Mouse (Mus musculus) limb, embryonic 12.5 days (tissue): Measurements from ENCODE around the gene Olfr1388. TPM values are rescaled to one million over a fixed set of nuclear protein-coding genes. Genes with fewer than 3 reads are reported as not detected.
"Not testable (repeated sequence)": the region's sequence is repeated elsewhere in the genome, so short reads cannot be mapped to it uniquely, and the experiment has no call there.

Source experiments
- ATAC-seq: fragments of 200-750 bp; cut with Nextera tagmentation; 2 replicates; pipeline ENCODE4 v1.8.0; 2017; ENCODE audit warnings: low read depth, moderate TSS enrichment; ENCODE audit not compliant: insufficient number of reproducible peaks, insufficient read depth, low FRiP score, low TSS enrichment
- H3K27ac ChIP-seq: fragments of 300-500 bp; sonication (generic); 2 replicates; pipeline ENCODE4 v1.5.1; 2016; ENCODE audit warnings: mild to moderate bottlenecking, moderate library complexity
- H3K27me3 ChIP-seq: fragments of 300-500 bp; sonication (generic); 2 replicates; pipeline ENCODE4 v1.6.1; 2016; ENCODE audit warnings: mild to moderate bottlenecking, moderate library complexity
- H3K36me3 ChIP-seq: fragments of 300-500 bp; sonication (generic); 2 replicates; pipeline ENCODE4 v1.6.1; 2016; ENCODE audit warnings: mild to moderate bottlenecking, moderate library complexity
- H3K4me1 ChIP-seq: fragments of 300-500 bp; sonication (generic); replicated peaks from 2 replicates; pipeline ENCODE4 v1.6.1; 2016
- H3K4me2 ChIP-seq: fragments of 300-500 bp; sonication (generic); 2 replicates; pipeline ENCODE4 v1.6.1; 2016; ENCODE audit warnings: mild to moderate bottlenecking, moderate library complexity
- H3K4me3 ChIP-seq: fragments of 300-500 bp; sonication (generic); replicated peaks from 2 replicates; pipeline ENCODE4 v1.5.1; 2016; ENCODE audit warnings: mild to moderate bottlenecking
- H3K9ac ChIP-seq: fragments of 300-500 bp; sonication (generic); replicated peaks from 2 replicates; pipeline ENCODE4 v1.6.1; 2016; ENCODE audit warnings: mild to moderate bottlenecking, moderate library complexity
- H3K9me3 ChIP-seq: fragments of 300-500 bp; sonication (generic); 2 replicates; pipeline ENCODE4 v1.6.1; 2016; ENCODE audit warnings: mild to moderate bottlenecking, moderate library complexity
- WGBS: fragments of 180-500 bp; shearing (Covaris S2); methylation state at CpG from one replicate; pipeline ENCODE4 v1.1.7; 2016; 5-methylcytosine and 5-hydroxymethylcytosine counted together
- polyA plus RNA-seq: library from polyadenylated mRNA; unstranded; fragments of >200 nt; fragmentation: Nextera tagmentation; extraction: Ambion mirVana; gene quantifications from 2 replicates; pipeline ENCODE4 v1.2.1, GENCODE M21; 2016

Gene Olfr1388
- 0.11 and 0.13 TPM in 2 replicates for polyA plus RNA-seq

- ATAC-seq: no peak
- H3K9ac ChIP-seq: no peak within 1 kb of the TSS
- WGBS: 80% methylated on average over 3 of the region's 3 CpGs
- no peak within 1 kb of the TSS for H3K27ac ChIP-seq
- H3K36me3 ChIP-seq: no peaks in the 10 kb centered on the region
- H3K4me3 ChIP-seq: no peak within 1 kb of the TSS
- H3K4me2 ChIP-seq: no peak within 1 kb of the TSS
- no peaks in the 10 kb centered on the region for H3K4me1 ChIP-seq
- no peaks in the 10 kb centered on the region for H3K9me3 ChIP-seq
- no peaks in the 10 kb centered on the region for H3K27me3 ChIP-seq
Observed at GRCm38 (mm10) chr11:49436411-49436810, at the start of gene Olfr1388. Olfr1388 (plus strand) TSS chr11:49436624.

- H3K9ac ChIP-seq, H3K27me3 ChIP-seq, H3K4me2 ChIP-seq, H3K9me3 ChIP-seq, ATAC-seq, H3K4me3 ChIP-seq, H3K4me1 ChIP-seq, H3K27ac ChIP-seq, H3K36me3 ChIP-seq: not testable (repeated sequence)
- 79% methylated on average over 1 of the region's 1 CpGs for WGBS
Observed at GRCm38 (mm10) chr11:49392707-49393106, 43.7 kb upstream of the Olfr1388 start.

GRCm38 (mm10) chr11:49406784-49407183 lies 29.6 kb upstream of the Olfr1388 start:
- Histone ChIP-seq H3K9ac (no peak overlapping the region), H3K36me3 (no peaks in the 10 kb centered on the region), H3K4me2 (no peak overlapping the region), H3K27me3 (no peaks in the 10 kb centered on the region), H3K9me3 (no peaks in the 10 kb centered on the region), H3K4me3 (no peak overlapping the region), H3K27ac (no peak overlapping the region), H3K4me1 (no peaks in the 10 kb centered on the region)
- no peak for ATAC-seq
- WGBS: 82% methylated on average over 3 of the region's 3 CpGs

GRCm38 (mm10) chr11:49410540-49410939 lies 25.9 kb upstream of the Olfr1388 start:
- Histone ChIP-seq H3K27me3 (no peaks in the 10 kb centered on the region), H3K36me3 (no peaks in the 10 kb centered on the region), H3K4me3 (no peak overlapping the region), H3K4me1 (no peaks in the 10 kb centered on the region), H3K4me2 (no peak overlapping the region), H3K9me3 (no peaks in the 10 kb centered on the region), H3K27ac (no peak overlapping the region), H3K9ac (no peak overlapping the region)
- 26% methylated on average over 1 of the region's 1 CpGs for WGBS
- no peak for ATAC-seq

GRCm38 (mm10) chr11:49422767-49423166 lies 13.7 kb upstream of the Olfr1388 start, which contains the start of gene Olfr1389:
Olfr1389 (plus strand) TSS chr11:49423067.
- H3K27me3 ChIP-seq: no peaks in the 10 kb centered on the region
- H3K4me1 ChIP-seq: no peaks in the 10 kb centered on the region
- no peak within 1 kb of the TSS for H3K27ac ChIP-seq
- no peak within 1 kb of the TSS for H3K4me2 ChIP-seq
- no peak for ATAC-seq
- no peaks in the 10 kb centered on the region for H3K9me3 ChIP-seq
- H3K36me3 ChIP-seq: no peaks in the 10 kb centered on the region
- no peak within 1 kb of the TSS for H3K4me3 ChIP-seq
- H3K9ac ChIP-seq: no peak within 1 kb of the TSS
- 89% methylated on average over 2 of the region's 2 CpGs for WGBS

GRCm38 (mm10) chr11:49425257-49425927 lies 11.0 kb upstream of the Olfr1388 start:
- H3K36me3 ChIP-seq: no peaks in the 10 kb centered on the region
- no peak overlapping the region for H3K27ac ChIP-seq
- no peak overlapping the region for H3K4me2 ChIP-seq
- H3K4me1 ChIP-seq: no peaks in the 10 kb centered on the region
- H3K4me3 ChIP-seq: no peak overlapping the region
- no peaks in the 10 kb centered on the region for H3K27me3 ChIP-seq
- ATAC-seq: no peak
- 95% methylated on average over 1 of the region's 1 CpGs for WGBS
- H3K9ac ChIP-seq: no peak overlapping the region
- H3K9me3 ChIP-seq: no peaks in the 10 kb centered on the region

- Histone ChIP-seq H3K9ac (no peak overlapping the region), H3K27ac (no peak overlapping the region), H3K4me1 (no peaks in the 10 kb centered on the region), H3K4me2 (no peak overlapping the region), H3K4me3 (no peak overlapping the region), H3K36me3 (no peaks in the 10 kb centered on the region), H3K9me3 (no peaks in the 10 kb centered on the region), H3K27me3 (no peaks in the 10 kb centered on the region)
- no peak for ATAC-seq
- 91% methylated on average over 2 of the region's 2 CpGs for WGBS
Observed at GRCm38 (mm10) chr11:49429641-49430040, 6.8 kb upstream of the Olfr1388 start.

GRCm38 (mm10) chr11:49455043-49455442 lies 18.6 kb downstream of the Olfr1388 start, which contains the start of gene Olfr1387:
Olfr1387 (plus strand) TSS chr11:49455343.
- H3K4me3 ChIP-seq: no peak within 1 kb of the TSS
- H3K27ac ChIP-seq: no peak within 1 kb of the TSS
- ATAC-seq: no peak
- no peaks in the 10 kb centered on the region for H3K4me1 ChIP-seq
- H3K9ac ChIP-seq: no peak within 1 kb of the TSS
- H3K9me3 ChIP-seq: no peaks in the 10 kb centered on the region
- no peak within 1 kb of the TSS for H3K4me2 ChIP-seq
- no peaks in the 10 kb centered on the region for H3K36me3 ChIP-seq
- 73% methylated on average over 1 of the region's 1 CpGs for WGBS
- H3K27me3 ChIP-seq: no peaks in the 10 kb centered on the region

- not testable (repeated sequence) for H3K27me3 ChIP-seq, H3K36me3 ChIP-seq, H3K9ac ChIP-seq, H3K4me2 ChIP-seq, ATAC-seq, H3K4me1 ChIP-seq, H3K27ac ChIP-seq, H3K9me3 ChIP-seq, H3K4me3 ChIP-seq
- WGBS: 85% methylated on average over 3 of the region's 3 CpGs
Observed at GRCm38 (mm10) chr11:49464746-49465145, 28.3 kb downstream of the Olfr1388 start, which contains the start of gene Olfr1386. Olfr1386 (plus strand) TSS chr11:49465046.

- H3K9ac ChIP-seq: no peak overlapping the region
- no peak overlapping the region for H3K4me3 ChIP-seq
- no peaks in the 10 kb centered on the region for H3K36me3 ChIP-seq
- H3K4me2 ChIP-seq: no peak overlapping the region
- no peaks in the 10 kb centered on the region for H3K27me3 ChIP-seq
- 30% methylated on average over 4 of the region's 4 CpGs for WGBS
- H3K9me3 ChIP-seq: no peaks in the 10 kb centered on the region
- no peak overlapping the region for H3K27ac ChIP-seq
- no peak for ATAC-seq
- H3K4me1 ChIP-seq: no peaks in the 10 kb centered on the region
Observed at GRCm38 (mm10) chr11:49485973-49486372, 49.5 kb downstream of the Olfr1388 start.

GRCm38 (mm10) chr11:49488770-49489169 lies 52.3 kb downstream of the Olfr1388 start, which contains the start of gene Olfr1385:
Olfr1385 (plus strand) TSS chr11:49489070.
- not testable (repeated sequence) for ATAC-seq, H3K4me1 ChIP-seq, H3K4me3 ChIP-seq, H3K27ac ChIP-seq, H3K4me2 ChIP-seq, H3K27me3 ChIP-seq, H3K36me3 ChIP-seq, H3K9me3 ChIP-seq, H3K9ac ChIP-seq
- 78% methylated on average over 1 of the region's 1 CpGs for WGBS
